Mouse (Mus musculus): ENCODE measurements around the gene Tst. TPM values are rescaled to one million over a fixed set of nuclear protein-coding genes. Genes with fewer than 3 reads are reported as not detected.

Tst gene
- 3.1 and 3.4 TPM in 2 replicates for total RNA-seq (2017)

DNA sequence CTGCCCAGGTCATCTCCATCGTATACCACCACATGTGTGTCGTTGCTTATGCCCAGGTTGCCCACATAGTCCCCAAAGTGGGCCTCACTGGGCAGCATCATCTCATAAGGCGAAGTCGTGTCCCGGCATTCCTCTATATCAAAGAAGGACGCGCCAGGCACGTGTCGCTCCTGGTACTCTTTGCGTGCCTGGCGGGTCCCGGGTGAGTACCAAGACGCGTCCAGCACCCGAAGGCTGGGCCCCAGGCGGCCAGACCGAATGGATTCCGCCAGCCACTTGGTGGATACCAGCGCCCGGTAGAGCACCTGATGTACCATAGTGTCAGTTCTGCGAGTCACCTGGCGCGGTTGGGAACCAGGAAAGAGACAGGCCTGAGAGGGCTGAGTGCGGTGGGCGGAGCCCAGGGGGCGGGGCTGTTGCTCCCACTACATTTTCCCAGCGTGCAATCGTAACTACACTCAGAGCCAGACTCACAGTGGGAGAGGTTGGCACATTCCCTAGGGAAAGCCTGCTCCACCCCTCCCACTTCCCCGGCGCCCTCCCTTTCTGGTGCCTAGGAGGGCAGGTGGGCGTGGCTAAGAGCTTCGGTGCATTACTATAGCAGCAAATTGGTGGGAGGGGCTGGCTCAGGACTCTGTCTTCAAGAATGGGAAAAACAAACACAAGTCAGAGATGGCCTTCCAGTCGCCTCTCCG is at the start of gene Tst:
Gene Tst, minus strand, starts transcription at position 391 of the 695 bp plus-strand sequence.
- no peak for ATAC-seq (ENCODE audit: extremely low read depth, insufficient number of reproducible peaks, low FRiP score, poor library complexity, severe bottlenecking)

DNA sequence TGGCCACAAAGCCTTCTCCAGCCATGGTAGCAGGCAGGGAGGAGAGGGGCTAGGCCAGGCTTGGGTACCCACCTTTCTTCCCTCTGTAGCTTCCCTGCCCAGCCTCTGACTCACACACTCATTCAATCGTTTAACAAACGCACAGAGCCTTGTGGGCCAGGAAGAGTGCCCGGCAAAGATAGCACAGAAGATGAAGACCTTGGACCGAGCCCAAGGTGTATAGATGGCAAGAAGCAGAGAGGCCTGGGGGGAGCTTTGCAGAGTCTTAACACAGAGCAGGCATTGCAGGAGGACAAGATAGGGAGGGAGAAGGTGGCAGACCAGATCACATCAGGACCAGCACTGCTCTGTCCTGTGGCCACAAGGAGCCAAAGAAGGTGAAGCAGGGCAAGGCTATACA is 49.5 kb upstream of the Tst start:
- no peak for ATAC-seq (ENCODE audit: extremely low read depth, insufficient number of reproducible peaks, low FRiP score, poor library complexity, severe bottlenecking)

DNA sequence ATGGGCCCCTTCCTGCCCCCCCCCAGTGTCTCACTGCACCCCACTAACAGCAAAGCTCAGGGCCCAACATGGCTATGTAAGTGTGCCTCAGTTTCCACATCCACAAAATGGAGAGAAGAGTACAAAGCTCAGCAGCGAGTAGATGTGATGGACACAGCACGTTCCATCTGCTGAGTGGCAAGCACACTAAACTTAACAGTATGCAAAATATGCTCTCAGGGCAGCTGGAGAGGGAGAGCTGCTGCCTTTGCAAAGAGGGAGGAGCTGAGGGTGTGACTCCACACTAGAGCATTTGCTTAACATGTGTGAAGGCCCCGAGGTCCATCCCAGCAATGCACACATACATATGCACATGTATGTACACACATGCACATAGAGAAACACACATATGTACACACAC is 47.2 kb upstream of the Tst start:
- no peak for ATAC-seq (ENCODE audit: extremely low read depth, insufficient number of reproducible peaks, low FRiP score, poor library complexity, severe bottlenecking)

DNA sequence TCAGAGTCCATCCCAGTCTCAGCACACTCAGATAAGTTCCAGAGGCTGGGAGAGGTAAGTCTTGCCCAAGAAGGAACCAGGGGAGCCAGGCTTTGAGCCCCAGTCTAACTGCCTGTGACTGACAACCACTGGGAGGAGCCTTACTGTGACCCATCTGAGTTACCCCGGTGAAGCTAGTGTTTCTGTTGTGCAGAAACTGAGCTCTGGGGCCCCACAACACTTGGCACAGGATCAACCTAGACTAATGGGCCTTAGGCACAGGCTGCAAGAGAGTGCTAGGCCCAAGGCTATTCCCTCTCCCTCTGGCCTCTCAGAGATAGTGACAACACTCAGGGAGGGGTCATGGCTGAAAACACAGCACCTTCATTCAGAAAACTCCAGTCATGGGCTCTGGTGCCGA is 45.5 kb upstream of the Tst start:
- no peak for ATAC-seq (ENCODE audit: extremely low read depth, insufficient number of reproducible peaks, low FRiP score, poor library complexity, severe bottlenecking)

DNA sequence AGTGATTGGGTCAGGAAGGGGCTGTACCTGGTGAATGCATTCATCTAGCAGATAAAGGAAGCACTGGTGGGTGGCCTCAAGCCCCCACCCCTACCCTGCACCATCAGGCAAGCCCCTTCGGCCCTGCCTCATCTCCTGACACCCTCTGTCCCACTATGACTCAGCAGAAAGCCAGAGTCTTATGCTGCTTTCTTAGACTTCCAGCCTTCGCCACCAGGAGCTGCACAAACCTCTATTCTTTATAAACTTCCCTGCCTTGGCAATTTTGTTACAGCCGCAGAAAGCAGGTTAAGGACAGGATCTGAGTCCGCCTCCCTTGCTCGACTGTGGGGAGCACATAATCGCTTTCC is 44.7 kb upstream of the Tst start:
- ATAC-seq (ENCODE audit: extremely low read depth, insufficient number of reproducible peaks, low FRiP score, poor library complexity, severe bottlenecking) = no peak

DNA sequence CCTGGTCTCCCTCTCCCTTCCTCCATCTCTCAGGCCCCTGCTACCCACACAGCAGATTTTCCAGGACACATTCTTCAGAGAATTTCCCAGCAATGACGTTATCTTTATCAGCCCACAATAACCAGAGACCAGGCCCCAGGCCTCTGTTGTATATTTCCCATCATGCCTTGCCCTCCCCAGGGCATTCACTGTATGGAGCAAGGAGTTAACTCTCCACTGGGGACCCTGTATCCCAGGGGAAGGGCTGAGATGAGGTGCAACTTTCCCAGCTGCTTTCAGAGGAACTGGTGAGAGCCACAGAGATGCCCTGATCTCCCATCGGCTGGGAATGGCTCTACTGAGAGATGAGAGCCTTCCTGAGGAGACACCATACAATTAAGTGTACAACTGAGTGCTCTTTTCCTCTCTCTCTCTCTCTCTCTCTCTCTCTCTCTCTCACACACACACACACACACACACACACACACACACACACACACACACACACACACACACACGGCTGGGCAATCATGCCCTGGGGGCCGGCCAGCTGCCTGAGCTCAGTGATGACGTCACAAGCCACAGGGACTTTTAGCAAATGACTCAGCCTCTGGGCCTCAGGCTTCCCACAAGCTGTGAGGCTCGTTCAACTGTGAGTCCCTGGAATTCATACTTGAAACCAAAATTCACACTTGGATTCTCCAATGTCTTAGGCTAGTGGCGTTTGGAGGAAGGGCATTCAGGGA is 44.1 kb upstream of the Tst start:
- peak; percentile 45 for ATAC-seq (ENCODE audit: extremely low read depth, insufficient number of reproducible peaks, low FRiP score, poor library complexity, severe bottlenecking)

DNA sequence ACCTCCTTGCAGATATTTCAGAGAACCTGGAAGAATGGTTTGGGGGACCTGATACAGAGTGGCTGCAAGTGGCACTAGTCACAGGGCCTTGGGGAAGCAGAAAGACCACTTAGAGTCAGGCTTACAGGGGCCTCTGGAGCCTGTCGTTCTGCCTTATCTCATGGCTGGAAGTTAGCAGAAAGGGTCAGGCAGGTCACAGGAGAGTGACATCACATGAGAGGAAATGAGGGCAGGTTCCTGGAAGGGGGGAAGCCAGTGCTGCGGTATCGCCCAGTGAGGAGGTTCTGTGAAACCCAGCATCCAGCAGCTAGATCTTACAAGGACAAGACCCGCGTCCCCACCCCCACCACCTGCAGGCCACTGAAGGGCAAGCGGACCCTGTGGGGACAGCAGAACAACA is 43.4 kb upstream of the Tst start:
- no peak for ATAC-seq (ENCODE audit: extremely low read depth, insufficient number of reproducible peaks, low FRiP score, poor library complexity, severe bottlenecking)

DNA sequence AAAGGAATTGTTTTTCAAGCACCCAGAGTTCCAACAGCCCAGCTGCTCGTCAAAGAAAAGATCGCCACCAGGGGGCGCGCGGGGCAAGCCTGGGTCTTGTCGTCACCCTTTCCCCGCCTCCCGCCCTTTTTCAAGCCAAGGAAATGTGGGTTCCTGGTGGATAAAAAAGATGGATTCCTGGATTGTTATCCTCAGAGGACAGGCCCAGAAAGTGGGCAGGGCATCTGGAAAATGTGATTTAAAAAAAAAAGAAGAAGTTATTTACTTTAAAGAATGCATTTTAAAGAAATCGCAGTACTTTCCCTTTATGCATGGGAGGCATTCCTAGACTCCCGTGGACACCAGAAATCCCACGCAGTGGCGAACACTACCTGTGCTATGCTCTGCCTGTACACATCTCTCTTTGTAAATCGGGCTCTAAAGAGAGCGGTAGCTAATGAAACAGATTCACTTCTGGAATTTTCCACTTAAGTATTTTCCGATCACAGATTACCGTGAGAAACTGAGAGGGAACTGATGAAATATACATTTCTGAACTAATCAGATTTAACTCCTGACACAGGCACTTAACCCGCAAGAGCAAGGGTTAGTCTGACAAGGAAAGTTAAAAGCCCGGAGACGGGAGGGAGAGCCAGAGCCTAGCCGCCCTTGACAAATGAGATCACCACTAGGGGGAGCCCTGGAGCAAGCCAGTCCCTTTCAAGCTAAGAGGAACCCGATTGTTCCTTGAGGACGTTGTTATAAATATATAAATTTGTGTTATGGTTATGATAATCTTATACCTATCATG is 42.2 kb upstream of the Tst start:
- ATAC-seq (ENCODE audit: extremely low read depth, insufficient number of reproducible peaks, low FRiP score, poor library complexity, severe bottlenecking) = peak; percentile 59

DNA sequence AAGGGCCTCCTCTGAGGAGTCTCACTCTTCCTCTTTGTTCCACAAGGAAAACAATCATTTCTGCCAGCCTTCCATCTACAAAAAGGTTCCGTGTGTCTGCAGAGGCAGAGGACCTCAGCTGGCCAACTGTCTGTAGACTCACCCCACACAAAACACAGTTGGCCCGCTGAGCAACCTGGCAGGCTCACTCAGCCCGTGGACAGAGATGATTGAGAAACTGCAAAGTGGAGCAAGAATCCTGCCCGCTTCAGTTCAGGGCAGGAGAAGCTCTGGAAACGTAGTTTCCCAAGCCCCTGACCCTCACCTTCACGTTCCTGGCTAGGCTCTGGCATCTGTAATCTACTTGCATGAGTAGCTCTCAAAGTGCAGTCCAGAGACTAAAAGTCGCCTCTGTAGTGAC is 41.4 kb upstream of the Tst start:
- ATAC-seq (ENCODE audit: extremely low read depth, insufficient number of reproducible peaks, low FRiP score, poor library complexity, severe bottlenecking) = no peak

DNA sequence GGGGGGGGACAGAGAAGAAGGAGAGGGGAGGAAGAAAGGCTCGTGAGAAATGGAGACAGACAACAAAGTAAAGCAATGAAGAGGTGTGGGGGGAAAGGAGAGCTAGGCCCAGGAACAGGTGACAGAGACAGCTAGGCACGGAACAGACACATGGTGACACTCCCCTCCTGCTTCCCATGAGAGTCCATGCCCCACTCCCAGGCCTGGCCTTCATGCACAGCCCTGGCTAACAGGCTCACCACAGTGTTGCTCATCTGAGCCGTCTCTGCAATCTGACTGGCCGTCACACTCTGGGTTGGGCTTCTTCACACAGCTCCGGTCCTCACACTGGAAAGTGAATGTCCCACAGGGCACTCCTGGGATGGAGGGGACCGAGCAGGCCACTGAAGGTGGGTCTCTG is 38.1 kb upstream of the Tst start:
- ATAC-seq (ENCODE audit: extremely low read depth, insufficient number of reproducible peaks, low FRiP score, poor library complexity, severe bottlenecking) = no peak

DNA sequence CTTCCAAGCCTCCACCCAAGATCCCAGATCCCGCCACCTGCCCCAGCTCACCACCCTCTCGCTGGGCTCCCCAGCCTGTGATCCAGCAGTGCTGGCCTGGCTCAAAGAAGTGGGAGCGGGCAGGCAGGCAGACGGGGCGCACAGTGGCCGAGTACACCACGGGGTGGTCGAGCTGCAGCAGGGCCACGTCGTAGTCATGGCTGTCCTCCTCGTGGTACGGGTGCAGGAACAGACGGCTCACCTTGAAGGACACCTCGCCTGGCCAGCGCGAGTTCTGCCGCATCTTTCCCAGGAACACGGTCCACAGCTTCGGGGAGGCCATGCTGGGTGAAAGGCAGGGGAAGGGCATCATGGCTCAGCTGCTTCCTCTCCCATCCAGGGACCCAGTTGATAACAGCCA is 36.5 kb upstream of the Tst start:
- no peak for ATAC-seq (ENCODE audit: extremely low read depth, insufficient number of reproducible peaks, low FRiP score, poor library complexity, severe bottlenecking)

DNA sequence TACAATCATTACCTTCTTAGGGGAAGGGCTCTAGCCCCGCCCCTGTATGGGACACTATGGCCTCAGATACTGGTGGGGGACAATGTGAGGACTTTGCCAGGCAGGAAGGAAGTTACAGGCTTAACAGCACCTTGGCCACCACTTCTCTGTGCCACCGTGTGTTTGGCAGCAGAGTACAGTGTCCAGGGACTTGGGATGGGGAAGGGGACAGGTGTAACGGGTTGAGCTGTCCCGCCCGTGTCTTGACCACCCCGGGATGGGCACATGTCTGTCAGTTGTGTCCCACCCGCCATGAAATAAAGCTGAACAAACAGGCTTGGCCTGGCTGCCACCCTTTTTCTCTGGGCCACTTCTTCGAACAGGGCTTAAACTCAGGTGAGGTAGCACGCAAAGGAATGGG is 33.3 kb upstream of the Tst start:
- ATAC-seq (ENCODE audit: extremely low read depth, insufficient number of reproducible peaks, low FRiP score, poor library complexity, severe bottlenecking) = no peak

DNA sequence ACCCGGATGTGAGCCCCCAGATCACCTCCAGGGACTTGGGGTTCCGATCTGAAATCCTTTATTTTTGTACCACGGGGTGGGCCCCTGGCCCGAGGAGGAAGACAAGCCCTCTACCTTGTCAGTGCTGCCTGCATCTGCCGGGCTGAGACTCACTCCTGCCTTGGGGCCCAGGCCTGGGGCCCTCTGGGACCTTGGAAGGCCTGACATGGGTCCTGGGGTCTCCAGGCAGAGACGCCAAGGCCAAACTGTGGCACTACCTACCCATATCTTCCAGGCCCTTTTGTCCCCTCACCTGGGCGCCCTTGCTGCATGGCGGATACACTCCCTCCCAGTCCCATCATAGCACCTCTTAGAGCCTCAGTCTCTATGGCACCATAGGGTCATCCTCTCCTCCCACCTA is 32.8 kb upstream of the Tst start:
- ATAC-seq (ENCODE audit: extremely low read depth, insufficient number of reproducible peaks, low FRiP score, poor library complexity, severe bottlenecking) = no peak

DNA sequence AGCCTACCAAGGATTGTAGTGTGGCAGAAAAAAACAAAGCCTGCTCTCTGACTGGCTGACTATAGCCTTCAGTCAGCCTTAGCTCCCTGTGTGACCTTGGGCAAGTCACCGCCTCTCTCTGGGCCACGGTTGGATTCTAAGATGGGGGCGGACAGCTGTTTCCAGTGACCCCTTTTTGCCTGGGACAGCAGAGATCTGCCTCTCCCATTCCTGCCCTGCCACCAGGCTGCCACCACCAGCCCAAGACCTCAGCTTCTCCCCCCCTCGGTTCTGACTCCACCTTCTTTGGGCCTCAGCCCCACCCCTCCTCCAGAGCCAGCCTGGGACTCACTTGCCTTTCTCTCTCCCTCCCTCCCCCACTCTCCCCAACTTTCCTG is 32.3 kb upstream of the Tst start:
- no peak for ATAC-seq (ENCODE audit: extremely low read depth, insufficient number of reproducible peaks, low FRiP score, poor library complexity, severe bottlenecking)

DNA sequence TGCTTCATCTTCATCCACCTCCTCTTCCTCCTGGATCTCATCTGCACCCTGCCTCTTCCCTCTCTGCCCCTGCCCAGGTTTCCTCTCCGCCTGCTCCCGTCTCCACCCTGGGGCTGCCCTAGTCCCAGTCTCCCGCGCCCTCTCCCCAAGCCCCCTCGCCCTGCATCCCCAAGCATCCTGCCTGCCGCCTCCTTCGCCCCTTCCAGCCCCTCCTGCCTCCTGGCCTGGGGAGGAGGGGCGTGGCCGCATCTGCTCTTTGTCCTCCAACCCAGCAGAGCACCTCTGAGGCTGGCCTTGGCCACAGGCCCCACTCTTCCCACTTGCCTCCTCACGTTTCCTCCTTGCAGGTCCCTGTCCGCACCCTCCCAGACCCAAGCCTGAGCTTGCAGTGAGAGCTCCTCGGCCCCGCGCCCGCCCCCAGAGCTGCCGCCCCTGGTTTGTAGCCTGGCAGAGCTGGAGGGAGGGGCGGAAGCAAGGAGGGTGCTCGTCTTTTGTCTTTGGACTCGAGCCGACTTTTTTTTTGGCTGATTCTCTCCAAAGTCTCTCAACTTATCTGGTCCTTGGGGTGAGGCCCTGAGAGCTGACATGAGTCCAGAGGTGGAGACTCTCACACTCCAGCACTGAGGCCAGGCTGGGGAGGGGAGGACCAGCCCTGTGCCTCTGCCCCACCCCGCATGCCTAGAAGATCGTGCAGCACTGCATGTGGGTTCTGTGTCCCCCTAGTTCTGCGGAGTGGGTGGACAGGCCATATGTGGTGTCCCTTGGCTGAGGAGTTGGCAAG is 31.7 kb upstream of the Tst start:
- ATAC-seq (ENCODE audit: extremely low read depth, insufficient number of reproducible peaks, low FRiP score, poor library complexity, severe bottlenecking) = no peak

DNA sequence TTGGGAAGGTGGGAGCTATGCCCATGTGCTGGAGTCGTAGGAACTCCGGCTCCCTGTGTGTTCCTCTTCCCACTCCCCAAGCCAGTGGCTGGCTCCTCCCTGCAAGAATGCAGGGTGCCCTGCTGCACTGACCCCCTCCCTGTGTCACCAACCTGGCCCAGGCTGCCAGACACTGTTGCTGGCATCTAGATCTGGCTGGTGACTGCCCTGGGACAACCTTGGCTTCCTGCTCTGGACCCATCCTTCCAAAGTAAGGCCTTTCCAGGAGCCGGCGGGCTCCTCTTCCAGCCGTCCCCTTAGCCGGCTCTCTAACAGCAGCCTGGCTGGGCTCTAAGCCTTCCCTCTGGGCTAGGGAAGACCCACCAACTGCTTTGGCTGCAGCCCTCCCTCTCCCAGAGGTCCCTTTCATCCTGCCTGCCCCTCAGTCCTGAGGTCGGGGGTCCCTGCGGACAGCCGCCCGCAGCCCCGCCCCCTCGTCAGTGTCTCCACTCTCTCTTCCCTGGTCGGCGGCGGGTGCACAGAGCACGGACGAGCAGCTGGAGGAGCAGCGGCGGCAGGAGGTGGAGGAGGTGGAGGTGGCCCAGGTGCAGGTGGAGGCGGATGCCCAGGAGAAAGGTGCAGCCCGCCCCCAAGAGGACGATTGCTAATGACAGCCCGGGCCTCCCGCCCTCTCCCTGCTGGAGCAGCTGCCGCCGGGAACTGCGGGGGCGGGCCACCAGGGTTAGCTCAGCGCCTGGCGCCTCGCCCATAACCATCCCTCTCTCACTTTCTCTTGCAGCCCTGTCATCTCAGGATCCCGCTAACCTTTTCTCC is 30.9 kb upstream of the Tst start:
- no peak for ATAC-seq (ENCODE audit: extremely low read depth, insufficient number of reproducible peaks, low FRiP score, poor library complexity, severe bottlenecking)

DNA sequence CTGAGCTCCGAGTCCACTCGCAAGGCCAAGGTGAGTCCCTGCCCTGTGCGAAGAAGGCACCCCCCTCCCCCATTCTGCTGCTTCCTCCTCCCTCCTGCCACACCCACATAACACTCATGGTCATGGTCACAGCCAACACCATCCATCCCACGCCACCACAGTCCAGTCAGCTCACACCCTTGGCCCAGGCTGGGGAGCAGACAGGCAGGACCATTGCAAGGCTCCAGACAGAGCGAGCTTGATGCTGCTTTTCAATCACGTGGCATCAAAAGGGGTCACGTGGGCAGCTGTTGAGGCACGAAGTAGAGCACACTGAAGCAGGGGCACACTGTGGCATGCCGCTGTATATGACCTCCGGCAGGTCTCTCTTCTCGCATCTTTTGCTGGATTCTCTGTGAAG is 30.0 kb upstream of the Tst start:
- ATAC-seq (ENCODE audit: extremely low read depth, insufficient number of reproducible peaks, low FRiP score, poor library complexity, severe bottlenecking) = no peak

DNA sequence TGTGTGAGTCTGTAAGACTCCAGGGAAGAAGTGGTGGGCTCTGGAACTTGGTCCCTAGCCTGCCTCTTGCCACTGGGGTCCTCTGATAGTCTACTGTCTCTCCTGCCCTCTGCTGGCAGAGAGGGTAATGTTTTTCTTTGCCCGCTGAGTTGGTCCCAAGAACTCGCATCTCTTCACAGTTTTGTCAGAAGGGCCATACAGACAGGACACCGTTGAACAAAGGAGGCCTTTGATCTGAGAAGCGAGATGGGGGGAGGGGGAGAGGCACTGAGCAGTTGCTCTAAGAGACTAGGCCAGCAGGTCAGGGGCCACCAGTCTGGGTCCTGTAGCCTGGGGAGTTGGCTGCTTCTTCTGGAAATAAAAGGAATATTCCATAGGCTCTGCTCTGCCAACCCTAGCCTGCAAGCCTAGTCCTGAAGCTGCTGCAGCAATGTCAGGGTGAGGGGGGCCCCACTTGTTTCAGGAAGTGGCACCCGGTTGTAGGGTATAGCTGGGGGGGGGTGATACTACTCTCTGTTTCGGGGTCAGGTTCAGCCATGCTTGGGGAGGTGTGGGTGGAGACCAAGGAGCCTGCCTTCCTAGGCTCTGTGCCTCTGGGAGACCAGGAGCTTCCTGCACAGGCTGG is 29.3 kb upstream of the Tst start:
- ATAC-seq (ENCODE audit: extremely low read depth, insufficient number of reproducible peaks, low FRiP score, poor library complexity, severe bottlenecking) = no peak

Data from neutrophil, adult 5-6 weeks (primary cell).